Comparison of ENCODE assay signal across 7 mouse cellular contexts in the genomic region with DNA sequence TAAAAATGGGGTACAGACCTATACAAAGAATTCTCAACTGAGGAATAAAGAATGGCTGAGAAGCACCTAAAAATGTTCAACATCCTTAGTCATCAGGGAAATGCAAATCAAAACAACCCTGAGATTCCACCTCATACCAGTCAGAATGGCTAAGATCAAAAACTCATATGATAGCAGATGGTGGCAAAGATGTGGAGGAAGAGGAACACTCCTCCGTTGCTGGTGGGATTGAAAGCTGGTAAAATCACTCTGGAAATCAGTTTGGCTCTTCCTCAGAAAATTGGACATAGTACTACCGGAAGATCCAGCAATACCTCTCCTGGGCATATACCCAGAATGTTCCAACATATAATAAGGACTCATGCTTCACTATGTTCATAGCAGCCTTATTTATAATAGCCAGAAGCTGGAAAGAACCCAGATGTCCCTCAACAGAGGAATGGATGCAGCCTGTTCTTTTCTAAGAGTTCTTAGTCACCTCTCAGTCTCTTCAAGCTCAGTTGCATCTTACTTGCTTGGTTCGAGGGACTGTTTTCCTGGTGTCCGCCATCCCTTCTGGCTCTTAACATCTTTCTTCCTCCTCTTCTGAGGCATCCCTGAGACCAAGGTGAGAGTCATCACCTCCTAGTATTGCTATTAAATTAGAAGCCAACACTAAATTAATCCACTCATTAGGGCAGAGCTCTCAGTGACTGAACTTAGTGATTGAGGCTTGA.
DNase-seq lines count a peak whose midpoint lies in the region; TF ChIP-seq lines count a peak whose summit lies in the region.
"Not testable (repeated sequence)": the region's sequence is repeated elsewhere in the genome, so short reads cannot be mapped to it uniquely, and the experiment has no call there.

No protein-coding gene starts in this region.

- peak; percentile 21 to 59 for DNase-seq in frontal cortex, adult 2 months (ENCODE audit: extremely low spot score in 1 of 2, low spot score in 1 of 2)
- peak; percentile 51 for DNase-seq in heart, adult 11 months
- DNase-seq in layer of hippocampus, adult 9-11 months, result peak; percentile 5
- not testable (repeated sequence) for DNase-seq in left cerebral cortex, adult 2 months (ENCODE audit: extremely low spot score in 1 of 2, low spot score in 2 of 2)
- DNase-seq in left cerebral cortex, postnatal 25 days (ENCODE audit: low spot score in 2 of 2), result peak; percentile 18 to 80
- DNase-seq in right cerebral cortex, adult 2 months (ENCODE audit: low spot score in 2 of 2), result peak; percentile 11 to 21

- H3K27ac ChIP-seq in cortical plate, adult 2 months (ENCODE audit: insufficient read depth, low read length), result peak overlapping the region; percentile 81
- peak overlapping the region; percentile 19; the same call in 1 of the 2 replicates for H3K27ac ChIP-seq in left cerebral cortex, adult 2 months

- intact Hi-C loops in left cerebral cortex, adult 2 months (cut with DNase I), result not testable (repeated sequence)
- intact Hi-C loops in left cerebral cortex, postnatal 25 days (cut with DNase I), result loop anchor here (5.0 kb wide), 1 partner anchor 101 kb away; no protein-coding TSS in a partner anchor

- not testable (repeated sequence) for TF ChIP-seq CTCF in cortical plate, adult 2 months (IDR thresholded peaks at IDR 0.05; ENCODE audit: extremely low read depth, insufficient read depth, low read length); left cerebral cortex, adult 2 months (IDR thresholded peaks at IDR 0.05)

- H3K4me1 ChIP-seq in cortical plate, adult 2 months (ENCODE audit: control insufficient read depth, insufficient read depth, low read length), result not testable (repeated sequence)

- H3K4me3 ChIP-seq in cortical plate, adult 2 months (ENCODE audit: insufficient read depth, low read length); left cerebral cortex, adult 2 months: not testable (repeated sequence)

- not testable (repeated sequence) for TF ChIP-seq POLR2A in cortical plate, adult 2 months (IDR thresholded peaks at IDR 0.05; ENCODE audit: extremely low read depth, insufficient read depth, low read length)
